Mouse (Mus musculus): ENCODE measurements around the gene Zfp710.

DNA sequence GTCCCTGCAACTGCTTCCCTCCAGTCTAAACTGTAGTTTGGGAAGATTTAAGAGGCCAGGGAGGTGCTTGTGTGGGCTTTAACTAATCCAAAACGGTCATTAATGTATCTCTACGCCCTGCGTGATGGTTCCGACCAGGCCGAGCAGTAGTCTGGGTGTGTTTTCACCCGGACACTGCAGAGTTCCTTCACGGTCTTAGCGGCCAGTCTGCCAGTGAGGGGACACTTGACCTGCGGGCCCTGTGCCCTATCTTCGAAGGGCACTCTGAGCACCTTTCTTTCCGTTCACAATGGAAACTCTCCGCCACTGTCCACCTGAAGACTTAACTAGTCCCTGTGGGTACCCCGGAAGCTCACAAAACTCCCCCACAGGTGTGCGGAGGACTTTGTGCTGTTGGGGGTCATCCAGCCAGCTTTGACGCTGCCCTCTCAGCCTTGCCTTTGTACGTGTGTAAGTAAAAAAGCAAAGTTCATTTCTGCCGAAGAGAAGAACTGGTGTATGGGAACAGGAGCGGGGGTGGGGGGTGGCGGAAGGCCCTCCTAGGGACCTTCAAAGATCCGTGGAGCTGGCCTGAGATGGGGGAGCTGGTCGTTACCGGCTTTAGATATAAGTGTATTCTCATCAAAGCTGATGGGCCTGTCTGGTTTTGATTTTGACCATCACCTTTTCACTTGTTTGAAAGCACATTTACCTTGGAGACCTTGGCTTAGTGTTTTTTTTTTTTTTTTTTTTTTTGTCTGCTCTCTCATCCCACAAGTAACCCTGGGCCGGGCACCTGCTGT is 3.2 kb downstream of the Zfp710 start:
- no peak for TF ChIP-seq CTCF (conservative IDR thresholded peaks at IDR 0.05 in 1 of 2, IDR thresholded peaks at IDR 0.05 in 1 of 2; ENCODE audit: low read depth in 2 of 2, low read length in 2 of 2)
- no peak for TF ChIP-seq ZC3H11A (IDR thresholded peaks at IDR 0.05; ENCODE audit: low read depth, low read length)
- no peak for TF ChIP-seq ZMIZ1 (IDR thresholded peaks at IDR 0.05; ENCODE audit: low read depth, low read length)
- no peak for TF ChIP-seq PAX5 (IDR thresholded peaks at IDR 0.05; ENCODE audit: low read length)
- TF ChIP-seq GABPA (IDR thresholded peaks at IDR 0.05; ENCODE audit: insufficient replicate concordance, low read depth, low read length), result no peak
- no peak for TF ChIP-seq RAD21 (IDR thresholded peaks at IDR 0.05; ENCODE audit: low read depth, low read length)
- no peak for TF ChIP-seq MYC (IDR thresholded peaks at IDR 0.05; ENCODE audit: low read depth, low read length)
- no peak for TF ChIP-seq RCOR1 (conservative IDR thresholded peaks at IDR 0.05; ENCODE audit: low read depth, low read length)
- no peak for TF ChIP-seq EP300 (IDR thresholded peaks at IDR 0.05; ENCODE audit: low read length)
- TF ChIP-seq POLR2A (IDR thresholded peaks at IDR 0.05; ENCODE audit: low read depth, low read length), result no peak

Data from CH12.LX (cell line).